Mouse (Mus musculus): ENCODE data around the gene Ptpn7.
"Not testable (repeated sequence)": the region's sequence is repeated elsewhere in the genome, so short reads cannot be mapped to it uniquely, and the experiment has no call there.

GRCm38 (mm10) chr1:135111271-135111670 is 21.2 kb upstream of the Ptpn7 start:
- TF ChIP-seq CTCF (IDR thresholded peaks at IDR 0.05; ENCODE audit: control insufficient read depth, insufficient read depth, low read length), result 0 out of 2 replicates have a peak, but pooled peaks have one; percentile 5
- not testable (repeated sequence) for TF ChIP-seq POLR2A (IDR thresholded peaks at IDR 0.05; ENCODE audit: borderline replicate concordance, control insufficient read depth, low read depth, low read length)
